Mouse (Mus musculus): ENCODE data around the gene Nrcam. TPM values are rescaled to one million over a fixed set of nuclear protein-coding genes. Genes with fewer than 3 reads are reported as not detected.
A peak's percentile ranks its signal among the peaks of the same experiment; 100 is the strongest.

The Nrcam gene
- total and polyA plus RNA-seq, 3 experiments: 0.05 to 0.33 (median 0.13) TPM

DNA sequence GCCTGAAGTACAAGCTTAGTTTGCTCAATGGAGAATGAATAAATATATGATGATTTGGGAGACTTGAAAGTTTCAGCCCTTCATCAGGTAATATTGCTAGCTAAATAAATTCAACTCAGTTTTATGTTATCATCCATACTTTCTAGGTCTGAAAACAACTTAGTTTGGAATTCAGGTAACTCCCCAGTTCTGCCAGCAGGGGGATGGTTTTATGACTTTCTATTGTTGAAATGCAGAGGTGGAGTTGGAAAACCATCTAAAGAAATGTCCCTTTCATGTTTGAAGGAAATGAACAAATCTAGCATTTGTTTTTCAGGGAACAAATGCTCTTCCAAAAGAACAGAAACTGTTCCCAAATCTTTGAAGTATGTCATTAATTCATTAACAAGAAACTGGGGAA is 146.7 kb downstream of the Nrcam start:
- no peaks in the 10 kb centered on the region for H3K9me3 ChIP-seq (replicated peaks; ENCODE audit: low read length)
- peak; percentile 59 for TF ChIP-seq SMC3 (IDR thresholded peaks at IDR 0.05; ENCODE audit: low read depth, low read length)
- TF ChIP-seq NRF1 (IDR thresholded peaks at IDR 0.05; ENCODE audit: low read depth, low read length): no peak
- no peak for TF ChIP-seq SIN3A (IDR thresholded peaks at IDR 0.05; ENCODE audit: low read length)
- no peak for TF ChIP-seq PAX5 (IDR thresholded peaks at IDR 0.05; ENCODE audit: low read length)
- no peak for TF ChIP-seq MAX (IDR thresholded peaks at IDR 0.05; ENCODE audit: low read length)
- no peak for TF ChIP-seq IRF4 (IDR thresholded peaks at IDR 0.05; ENCODE audit: low read depth, low read length)
- peak; percentile 23 for TF ChIP-seq RAD21 (IDR thresholded peaks at IDR 0.05; ENCODE audit: low read depth, low read length)
- TF ChIP-seq ZNF384 (IDR thresholded peaks at IDR 0.05; ENCODE audit: low read depth, low read length): no peak
- TF ChIP-seq JUND (conservative IDR thresholded peaks at IDR 0.05; ENCODE audit: low read depth, low read length): no peak
- no peak for TF ChIP-seq ETS1 (conservative IDR thresholded peaks at IDR 0.05; ENCODE audit: low read depth, low read length)
- TF ChIP-seq JUN (IDR thresholded peaks at IDR 0.05; ENCODE audit: insufficient read depth, low read depth, low read length): no peak
- TF ChIP-seq CTCF (conservative IDR thresholded peaks at IDR 0.05 in 1 of 2, IDR thresholded peaks at IDR 0.05 in 1 of 2; ENCODE audit: low read depth in 2 of 2, low read length in 2 of 2): peak in 1 of 2 experiments; percentile 62; a peak in 3 of 4 replicates
- no peak for TF ChIP-seq MAZ (IDR thresholded peaks at IDR 0.05; ENCODE audit: low read depth, low read length)
- no peak for TF ChIP-seq E2F4 (IDR thresholded peaks at IDR 0.05; ENCODE audit: insufficient replicate concordance, low read depth, low read length)
- H3K4me2 ChIP-seq (ENCODE audit: insufficient read depth, low read depth, poor library complexity, severe bottlenecking): no peak overlapping the region
- in situ Hi-C loops (cut with MboI; ENCODE audit: low pct_ligation_motif_present, low pct_unique_long_range_greater_than_20kb, low sequenced_read_pairs): no loop called here
- H3K4me3 ChIP-seq (replicated peaks in 1 of 3; ENCODE audit: low read depth in 2 of 3, low read length in 2 of 3, poor library complexity in 1 of 3): no peak overlapping the region
- no peaks in the 10 kb centered on the region for H3K27me3 ChIP-seq (replicated peaks)
- H3K36me3 ChIP-seq (replicated peaks in 1 of 2; ENCODE audit: control insufficient read depth in 1 of 2, insufficient read depth in 1 of 2, low read length in 1 of 2): no peaks in the 10 kb centered on the region
- DNase-seq (ENCODE audit: extremely low read depth): peak; percentile 18
- H3K79me2 ChIP-seq (replicated peaks; ENCODE audit: control insufficient read depth, extremely low read depth, insufficient read depth, poor library complexity, severe bottlenecking): no peaks in the 10 kb centered on the region
- H3K27ac ChIP-seq (ENCODE audit: insufficient read depth, low read depth): no peak overlapping the region
- dilution Hi-C loops (cut with MboI; ENCODE audit: extremely low pct_ligation_motif_present, extremely low pct_unique_long_range_greater_than_20kb, low sequenced_read_pairs): no loop called here
- H3K4me1 ChIP-seq (ENCODE audit: control insufficient read depth in 1 of 2, insufficient read depth in 2 of 2): no peaks in the 10 kb centered on the region
- H3K9ac ChIP-seq (ENCODE audit: insufficient read depth, low read depth): no peak overlapping the region

DNA sequence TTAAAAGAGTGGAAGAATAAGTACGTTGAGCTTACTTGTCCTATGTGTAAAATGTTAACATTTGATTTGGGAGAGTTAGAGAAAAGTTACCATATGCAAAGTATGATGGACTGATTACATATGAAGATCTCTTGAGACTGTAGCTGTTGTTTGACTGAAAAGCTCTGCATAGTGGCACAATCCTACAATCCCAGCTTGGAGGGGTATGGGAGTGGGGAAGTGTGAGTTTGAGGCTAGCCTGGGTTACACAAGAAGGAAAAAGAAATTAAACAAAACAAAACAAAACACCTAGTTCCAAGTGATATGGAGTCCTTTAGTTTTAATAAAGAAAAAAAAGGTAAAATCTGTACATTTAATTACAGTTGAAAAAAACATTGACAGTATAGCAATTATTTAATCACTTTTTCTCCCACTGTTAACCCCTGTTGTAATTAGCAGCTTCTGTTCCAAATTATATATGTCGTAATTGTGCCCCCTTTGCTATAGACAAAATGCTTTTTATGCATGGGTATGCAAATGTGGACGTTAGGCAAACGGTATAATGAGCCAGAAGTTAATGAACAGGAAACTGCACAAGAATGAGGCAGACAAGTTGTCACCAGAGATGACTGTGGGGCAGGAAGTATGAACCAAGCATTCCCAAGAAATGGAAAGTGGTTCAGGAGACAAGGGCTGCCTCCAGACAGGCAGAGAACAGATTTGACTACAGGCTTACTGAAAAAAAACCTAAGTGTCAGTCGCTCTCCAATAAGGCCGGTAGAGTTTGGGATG is 150.8 kb downstream of the Nrcam start:
- Histone ChIP-seq H3K4me1 (ENCODE audit: control insufficient read depth in 1 of 2, insufficient read depth in 2 of 2) (no peaks in the 10 kb centered on the region), H3K79me2 (replicated peaks; ENCODE audit: control insufficient read depth, extremely low read depth, insufficient read depth, poor library complexity, severe bottlenecking) (no peaks in the 10 kb centered on the region), H3K4me3 (replicated peaks in 1 of 3; ENCODE audit: low read depth in 2 of 3, low read length in 2 of 3, poor library complexity in 1 of 3) (no peak overlapping the region), H3K27me3 (replicated peaks) (no peaks in the 10 kb centered on the region), H3K36me3 (replicated peaks in 1 of 2; ENCODE audit: control insufficient read depth in 1 of 2, insufficient read depth in 1 of 2, low read length in 1 of 2) (no peaks in the 10 kb centered on the region), H3K4me2 (ENCODE audit: insufficient read depth, low read depth, poor library complexity, severe bottlenecking) (no peak overlapping the region), H3K27ac (ENCODE audit: insufficient read depth, low read depth) (no peak overlapping the region), H3K9ac (ENCODE audit: insufficient read depth, low read depth) (no peak overlapping the region), H3K9me3 (replicated peaks; ENCODE audit: low read length) (no peaks in the 10 kb centered on the region)
- no peak for DNase-seq (ENCODE audit: extremely low read depth)
- dilution Hi-C loops (cut with MboI; ENCODE audit: extremely low pct_ligation_motif_present, extremely low pct_unique_long_range_greater_than_20kb, low sequenced_read_pairs) (no loop called here), in situ Hi-C loops (cut with MboI; ENCODE audit: low pct_ligation_motif_present, low pct_unique_long_range_greater_than_20kb, low sequenced_read_pairs) (no loop called here)
- TF ChIP-seq HCFC1 (IDR thresholded peaks at IDR 0.05; ENCODE audit: low read depth, low read length) (no peak), MAX (IDR thresholded peaks at IDR 0.05; ENCODE audit: low read length) (no peak), NRF1 (IDR thresholded peaks at IDR 0.05; ENCODE audit: low read depth, low read length) (no peak), UBTF (IDR thresholded peaks at IDR 0.05; ENCODE audit: low read depth, low read length) (no peak), ZNF384 (IDR thresholded peaks at IDR 0.05; ENCODE audit: low read depth, low read length) (no peak), MXI1 (IDR thresholded peaks at IDR 0.05; ENCODE audit: low read depth, low read length) (no peak), ZMIZ1 (IDR thresholded peaks at IDR 0.05; ENCODE audit: low read depth, low read length) (no peak), GABPA (IDR thresholded peaks at IDR 0.05; ENCODE audit: insufficient replicate concordance, low read depth, low read length) (no peak), BHLHE40 (IDR thresholded peaks at IDR 0.05; ENCODE audit: low read depth, low read length) (no peak), IRF4 (IDR thresholded peaks at IDR 0.05; ENCODE audit: low read depth, low read length) (no peak), NELFE (IDR thresholded peaks at IDR 0.05; ENCODE audit: low read depth, low read length) (no peak), POLR2AphosphoS2 (IDR thresholded peaks at IDR 0.05; ENCODE audit: low read depth, low read length) (no peak)
